In the genomic region with DNA sequence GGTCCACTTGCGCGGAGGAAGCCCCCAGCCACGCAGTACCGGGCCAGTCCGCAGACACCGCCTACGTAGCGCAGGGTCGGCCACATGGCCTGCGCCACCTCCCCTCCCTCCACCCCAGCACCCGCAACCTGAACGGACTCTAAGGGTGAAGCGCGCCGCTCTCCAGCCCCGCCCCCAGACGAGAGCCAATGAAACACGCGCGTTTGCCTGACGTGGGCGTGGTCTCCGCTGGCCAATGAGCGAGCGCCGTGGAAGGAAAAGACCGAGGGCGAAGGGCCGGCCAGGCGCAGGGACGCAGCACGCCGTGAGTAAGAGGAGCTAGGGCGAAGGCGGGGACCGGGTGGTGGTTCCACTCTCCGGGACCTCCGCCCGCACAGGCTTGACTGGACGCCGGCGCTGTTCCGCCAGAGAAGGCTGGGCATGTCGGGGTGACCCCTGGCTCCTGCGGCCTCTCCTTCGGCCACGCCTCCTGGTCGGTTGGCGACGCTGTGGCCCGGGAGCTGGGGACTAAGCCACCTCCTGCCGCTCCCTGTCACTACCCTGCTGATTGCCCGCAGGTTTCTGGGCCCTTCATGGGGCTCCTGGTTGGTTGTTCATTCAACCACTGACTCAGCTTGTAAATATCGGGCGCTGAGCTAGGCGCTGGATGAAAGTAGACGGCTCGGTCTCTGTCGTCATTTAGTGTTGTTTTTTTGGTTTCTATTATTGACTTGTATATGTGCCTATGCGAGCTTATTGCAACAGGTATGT, we compare ENCODE assay signal across 8 mouse cellular contexts. TPM values are rescaled to one million over a fixed set of nuclear protein-coding genes. Genes with fewer than 3 reads are reported as not detected.
DNase-seq lines count a peak whose midpoint lies in the region; ATAC-seq and TF ChIP-seq lines count a peak whose summit lies in the region.

L2hgdh (minus strand) TSS at position 163 of the 750 bp plus-strand sequence.
Atp5s (plus strand) TSS at position 240 of the 750 bp plus-strand sequence.

- H3K4me3 ChIP-seq in forebrain, embryonic 10.5 days: peak within 1 kb of the TSS; percentile 82
- peak within 1 kb of the TSS; percentile 80 for H3K4me3 ChIP-seq in heart, embryonic 15.5 days
- peak within 1 kb of the TSS; percentile 75 to 77 for H3K4me3 ChIP-seq in liver, embryonic 14.5 days (ENCODE audit: insufficient read depth in 1 of 2, low read depth in 2 of 2, low read length in 2 of 2)
- peak within 1 kb of the TSS; percentile 65 for H3K4me3 ChIP-seq in neural tube, embryonic 11.5 days (ENCODE audit: low read depth, low read length)
- peak within 1 kb of the TSS; percentile 72 for H3K4me3 ChIP-seq in stomach, postnatal 0 days (ENCODE audit: low read depth, low read length)

- peak within 1 kb of the TSS; percentile 64 for H3K9ac ChIP-seq in heart, embryonic 15.5 days
- peak within 1 kb of the TSS; percentile 84 for H3K9ac ChIP-seq in liver, embryonic 14.5 days (replicated peaks)
- H3K9ac ChIP-seq in neural tube, embryonic 11.5 days (ENCODE audit: low read length): peak within 1 kb of the TSS; percentile 62
- peak within 1 kb of the TSS; percentile 74 for H3K9ac ChIP-seq in stomach, postnatal 0 days (ENCODE audit: low read length)

- peak; percentile 75 to 85 for DNase-seq in CD8-positive naive resting alpha-beta T cell, adult 2 months (ENCODE audit: low read depth in 2 of 2, low spot score in 2 of 2)
- DNase-seq in c-Kit-positive CD71-negative TER-119-negative erythroid progenitor cells, embryonic 14.5 days (ENCODE audit: low read depth): peak; percentile 98
- DNase-seq in forebrain, embryonic 10.5 days (ENCODE audit: extremely low spot score, low spot score): peak; percentile 97
- peak; percentile 98 to 99 for DNase-seq in kidney, postnatal 25 days
- DNase-seq in liver, embryonic 14.5 days (ENCODE audit: low read depth in 3 of 3, low spot score in 3 of 3): peak; percentile 94 to 97 (median 94)
- peak; percentile 98 for DNase-seq in neural tube, embryonic 11.5 days (ENCODE audit: low spot score)
- peak; percentile 98 for DNase-seq in stomach, postnatal 0 days (ENCODE audit: low spot score)

- peaks cover 22% of the 10 kb centered on the region for H3K36me3 ChIP-seq in forebrain, embryonic 10.5 days (replicated peaks)
- H3K36me3 ChIP-seq in heart, embryonic 15.5 days: peaks cover 5% of the 10 kb centered on the region
- H3K36me3 ChIP-seq in liver, embryonic 14.5 days (replicated peaks; ENCODE audit: control insufficient read depth, insufficient read depth, low read depth): no peaks in the 10 kb centered on the region; the same call in 1 of the 2 replicates
- H3K36me3 ChIP-seq in neural tube, embryonic 11.5 days (ENCODE audit: control insufficient read depth, insufficient read depth, low read length): peaks cover 3% of the 10 kb centered on the region; the same call in 1 of the 2 replicates
- H3K36me3 ChIP-seq in stomach, postnatal 0 days (ENCODE audit: control insufficient read depth, insufficient read depth, low read length): no peaks in the 10 kb centered on the region

- WGBS in forebrain, embryonic 10.5 days: under 1% methylated on average over 60 of the region's 60 CpGs
- WGBS in heart, embryonic 15.5 days: under 1% methylated on average over 60 of the region's 60 CpGs
- WGBS in liver, embryonic 14.5 days (ENCODE audit: insufficient replicate concordance): under 1% methylated on average over 60 of the region's 60 CpGs
- under 1% methylated on average over 56 of the region's 60 CpGs for WGBS in neural tube, embryonic 11.5 days
- under 1% methylated on average over 60 of the region's 60 CpGs for WGBS in stomach, postnatal 0 days

- ATAC-seq in heart, embryonic 15.5 days (replicated peaks; ENCODE audit: insufficient number of reproducible peaks, insufficient read depth, low FRiP score, low read depth): peak; percentile 95
- ATAC-seq in liver, embryonic 14.5 days (ENCODE audit: insufficient read depth): peak; percentile 90
- peak; percentile 98 for ATAC-seq in neural tube, embryonic 11.5 days (ENCODE audit: insufficient read depth, low FRiP score, low TSS enrichment)
- peak; percentile 97 for ATAC-seq in stomach, postnatal 0 days (ENCODE audit: low FRiP score, low TSS enrichment)

- TF ChIP-seq EP300 in liver, embryonic 14.5 days (IDR thresholded peaks at IDR 0.05; ENCODE audit: low read depth): no peak
- no peak for TF ChIP-seq EP300 in stomach, postnatal 0 days (optimal IDR thresholded peaks at IDR 0.05)

- H3K27ac ChIP-seq in forebrain, embryonic 10.5 days: peak within 1 kb of the TSS; percentile 88
- peak within 1 kb of the TSS; percentile 93 for H3K27ac ChIP-seq in heart, embryonic 15.5 days
- H3K27ac ChIP-seq in liver, embryonic 14.5 days: peak within 1 kb of the TSS; percentile 97
- H3K27ac ChIP-seq in neural tube, embryonic 11.5 days (ENCODE audit: low read depth, low read length): 0 out of 2 replicates have a peak within 1 kb of the TSS, but pooled peaks have one; percentile 61
- peak within 1 kb of the TSS; percentile 95 for H3K27ac ChIP-seq in stomach, postnatal 0 days (replicated peaks)

- H3K4me2 ChIP-seq in heart, embryonic 15.5 days: peak within 1 kb of the TSS; percentile 91
- peak within 1 kb of the TSS; percentile 95 for H3K4me2 ChIP-seq in liver, embryonic 14.5 days (ENCODE audit: low read depth)
- H3K4me2 ChIP-seq in neural tube, embryonic 11.5 days (ENCODE audit: low read depth): peak within 1 kb of the TSS; percentile 81
- H3K4me2 ChIP-seq in stomach, postnatal 0 days (replicated peaks; ENCODE audit: low read depth): peak within 1 kb of the TSS; percentile 88

- TF ChIP-seq CTCF in liver, embryonic 14.5 days (IDR thresholded peaks at IDR 0.05; ENCODE audit: low read depth): peak; percentile 13; the same call in 1 of the 2 replicates
- TF ChIP-seq CTCF in stomach, postnatal 0 days (IDR thresholded peaks at IDR 0.05; ENCODE audit: low read depth): peak; percentile 12; the same call in 1 of the 2 replicates

- H3K27me3 ChIP-seq in forebrain, embryonic 10.5 days (ENCODE audit: poor library complexity, severe bottlenecking): no peaks in the 10 kb centered on the region
- H3K27me3 ChIP-seq in heart, embryonic 15.5 days: no peaks in the 10 kb centered on the region
- no peaks in the 10 kb centered on the region for H3K27me3 ChIP-seq in liver, embryonic 14.5 days (ENCODE audit: control insufficient read depth, insufficient read depth, low read length)
- H3K27me3 ChIP-seq in neural tube, embryonic 11.5 days (ENCODE audit: control insufficient read depth, insufficient read depth, low read length): no peaks in the 10 kb centered on the region
- no peaks in the 10 kb centered on the region for H3K27me3 ChIP-seq in stomach, postnatal 0 days (ENCODE audit: control insufficient read depth, insufficient read depth, low read length)

- H3K9me3 ChIP-seq in forebrain, embryonic 10.5 days: peaks cover 10% of the 10 kb centered on the region
- H3K9me3 ChIP-seq in heart, embryonic 15.5 days (replicated peaks): no peaks in the 10 kb centered on the region
- no peaks in the 10 kb centered on the region for H3K9me3 ChIP-seq in liver, embryonic 14.5 days (ENCODE audit: control insufficient read depth, low read length)
- H3K9me3 ChIP-seq in neural tube, embryonic 11.5 days (ENCODE audit: control insufficient read depth, low read length): no peaks in the 10 kb centered on the region
- H3K9me3 ChIP-seq in stomach, postnatal 0 days (ENCODE audit: control insufficient read depth, low read length): no peaks in the 10 kb centered on the region

- H3K4me1 ChIP-seq in forebrain, embryonic 10.5 days: peaks cover 24% of the 10 kb centered on the region
- peaks cover 18% of the 10 kb centered on the region for H3K4me1 ChIP-seq in heart, embryonic 15.5 days (replicated peaks)
- H3K4me1 ChIP-seq in liver, embryonic 14.5 days (replicated peaks; ENCODE audit: control insufficient read depth in 2 of 2, insufficient read depth in 2 of 2, low read length in 1 of 2): peaks cover 10% of the 10 kb centered on the region in 2 experiments
- no peaks in the 10 kb centered on the region for H3K4me1 ChIP-seq in neural tube, embryonic 11.5 days (ENCODE audit: control insufficient read depth, insufficient read depth, low read length)
- no peaks in the 10 kb centered on the region for H3K4me1 ChIP-seq in stomach, postnatal 0 days (replicated peaks; ENCODE audit: control insufficient read depth, insufficient read depth)

RNA-seq across cellular contexts. Expression of gene L2hgdh, which starts in this region (rescaled TPM):
- polyA plus RNA-seq in forebrain, embryonic 10.5 days (2016; fragmentation: Nextera tagmentation; extraction: Ambion mirVana): 20.4 and 21.0 TPM in 2 replicates
- 15.4 and 16.4 TPM in 2 replicates for polyA plus RNA-seq in heart, embryonic 15.5 days (2015; fragmentation: Nextera tagmentation; extraction: Ambion mirVana)
- 5.4 and 7.5 TPM in 2 replicates for polyA plus RNA-seq in liver, embryonic 14.5 days (2012; rRNA removed)
- polyA plus RNA-seq in liver, embryonic 14.5 days (2014; fragmentation: Nextera tagmentation; extraction: Ambion mirVana): 9.3 and 11.6 TPM in 2 replicates
- polyA plus RNA-seq in neural tube, embryonic 11.5 days (2014; fragmentation: Nextera tagmentation; extraction: Ambion mirVana): 13.0 and 15.3 TPM in 2 replicates
- polyA plus RNA-seq in stomach, postnatal 0 days (2015; fragmentation: Nextera tagmentation; extraction: Ambion mirVana): 11.5 and 12.3 TPM in 2 replicates

RNA-seq across cellular contexts. Expression of gene Atp5s, which starts in this region (rescaled TPM):
- 20.4 and 21.6 TPM in 2 replicates for polyA plus RNA-seq in forebrain, embryonic 10.5 days (2016; fragmentation: Nextera tagmentation; extraction: Ambion mirVana)
- 27.9 and 28.8 TPM in 2 replicates for polyA plus RNA-seq in heart, embryonic 15.5 days (2015; fragmentation: Nextera tagmentation; extraction: Ambion mirVana)
- polyA plus RNA-seq in liver, embryonic 14.5 days (2012; rRNA removed): 8.1 and 12.0 TPM in 2 replicates
- polyA plus RNA-seq in liver, embryonic 14.5 days (2014; fragmentation: Nextera tagmentation; extraction: Ambion mirVana): 20.7 and 22.0 TPM in 2 replicates
- 21.1 and 24.0 TPM in 2 replicates for polyA plus RNA-seq in neural tube, embryonic 11.5 days (2014; fragmentation: Nextera tagmentation; extraction: Ambion mirVana)
- polyA plus RNA-seq in stomach, postnatal 0 days (2015; fragmentation: Nextera tagmentation; extraction: Ambion mirVana): 20.5 and 20.6 TPM in 2 replicates

Comparison
In these comparisons a context has a peak if more than half of its experiments do, and no peak if none do; other contexts are left out.
1. Peak in every context shown above with its lines: DNase-seq, ATAC-seq, H3K4me3 ChIP-seq and H3K27ac ChIP-seq.